Mouse (Mus musculus) heart, adult 9 months (tissue): ENCODE results near the gene Olfr187.
"Not testable (repeated sequence)": the region's sequence is repeated elsewhere in the genome, so short reads cannot be mapped to it uniquely, and the experiment has no call there.

ENCODE experiments used
- DNase-seq, 2 experiments: peaks; one replicate each; pipeline ENCODE4 v3.0.0; 2022; ENCODE audit warnings: low spot score in 2 of 2

Olfr187 gene

GRCm38 (mm10) chr16:59039710-59040109, at the start of gene Olfr187:
Olfr187 (minus strand) TSS chr16:59039767.
- no peak for DNase-seq

- not testable (repeated sequence) for DNase-seq
These were observed 41.5 kb upstream of the Olfr187 start for GRCm38 (mm10) chr16:59081113-59081512.

- no peak for DNase-seq
These were observed 38.3 kb upstream of the Olfr187 start, which contains the start of gene Olfr190 for GRCm38 (mm10) chr16:59077905-59078304. Olfr190 (minus strand) TSS chr16:59078005.

- no peak for DNase-seq
These were observed 34.0 kb upstream of the Olfr187 start for GRCm38 (mm10) chr16:59073520-59073919.

- no peak for DNase-seq
These were observed 32.2 kb upstream of the Olfr187 start for GRCm38 (mm10) chr16:59071755-59072154.

GRCm38 (mm10) chr16:59062411-59062810, 22.8 kb upstream of the Olfr187 start:
- not testable (repeated sequence) for DNase-seq

GRCm38 (mm10) chr16:59049286-59049685, 9.7 kb upstream of the Olfr187 start:
- not testable (repeated sequence) for DNase-seq

- DNase-seq, result no peak
These were observed 9.3 kb upstream of the Olfr187 start for GRCm38 (mm10) chr16:59048860-59049259.

- no peak for DNase-seq
These were observed 8.0 kb upstream of the Olfr187 start for GRCm38 (mm10) chr16:59047579-59047978.

- DNase-seq, result no peak
These were observed 6.3 kb upstream of the Olfr187 start for GRCm38 (mm10) chr16:59045835-59046234.

- DNase-seq, result no peak
These were observed 9.4 kb downstream of the Olfr187 start, which contains the start of gene Olfr186 for GRCm38 (mm10) chr16:59030191-59030590. Olfr186 (minus strand) TSS chr16:59030291.

GRCm38 (mm10) chr16:59013357-59014018, 26.1 kb downstream of the Olfr187 start:
- DNase-seq, result no peak

GRCm38 (mm10) chr16:59007146-59007545, 32.4 kb downstream of the Olfr187 start:
- no peak for DNase-seq

GRCm38 (mm10) chr16:58995057-58995456, 44.5 kb downstream of the Olfr187 start, which contains the start of gene Olfr183:
Olfr183 (plus strand) TSS chr16:58995357.
- DNase-seq, result no peak
